Mouse (Mus musculus) C2C12 (cell line): ENCODE measurements around the gene Tbc1d10c.

Experiments used
- CEBPB ChIP-seq: IDR thresholded peaks from one replicate; pipeline ENCODE4 v1.6.1; 2011; ENCODE audit warnings: low read depth, mild to moderate bottlenecking, control low read depth, moderate library complexity
- CTCF ChIP-seq: IDR thresholded peaks from one replicate; pipeline ENCODE4 v1.5.1; 2011; ENCODE audit not compliant: control insufficient read depth, insufficient read depth, insufficient read length
- FOSL1 ChIP-seq: IDR thresholded peaks from one replicate; pipeline ENCODE4 v1.8.0; 2011; ENCODE audit warnings: mild to moderate bottlenecking, low read length; ENCODE audit not compliant: poor library complexity, insufficient read depth, severe bottlenecking
- MAX ChIP-seq: IDR thresholded peaks from one replicate; pipeline ENCODE4 v1.6.1; 2011; ENCODE audit warnings: mild to moderate bottlenecking, control low read depth
- MYOD1 ChIP-seq: IDR thresholded peaks from one replicate; pipeline ENCODE4 v1.6.1; 2011; ENCODE audit warnings: low read depth; ENCODE audit not compliant: control insufficient read depth, insufficient read length
- MYOG ChIP-seq: IDR thresholded peaks from one replicate; pipeline ENCODE4 v1.6.1; 2011; ENCODE audit not compliant: control insufficient read depth, insufficient read length; ENCODE audit errors: extremely low read depth
- USF1 ChIP-seq: IDR thresholded peaks from one replicate; pipeline ENCODE4 v1.6.1; 2011; ENCODE audit warnings: low read depth, mild to moderate bottlenecking, control low read depth, moderate library complexity

DNA sequence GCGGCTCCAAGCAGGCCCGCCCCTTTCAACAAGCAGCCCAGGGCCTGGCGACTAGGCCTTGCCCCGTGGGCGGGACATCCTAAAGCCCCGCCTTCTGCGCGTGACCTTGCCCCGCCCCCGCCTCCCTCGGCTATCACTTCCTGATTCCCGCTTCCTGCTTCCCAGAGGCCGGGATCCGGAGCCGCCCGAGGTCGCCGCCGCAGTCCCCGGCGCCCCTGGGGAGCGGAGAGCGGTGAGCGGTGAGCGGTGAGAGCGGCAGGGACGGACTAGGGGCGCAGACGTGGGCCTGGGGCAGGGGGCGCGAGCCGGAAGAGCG, 42.6 kb downstream of the Tbc1d10c start, which contains the start of gene Coro1b:
- TF ChIP-seq MAX = peak; percentile 24
- TF ChIP-seq CTCF = no peak
- TF ChIP-seq USF1 = peak; percentile 68
- no peak for TF ChIP-seq MYOD1
- TF ChIP-seq CEBPB = no peak
- TF ChIP-seq MYOG = no peak
- no peak for TF ChIP-seq FOSL1
